13 mouse cellular contexts compared by ENCODE assay signal in genomic region chr9:91386502-91386890, GRCm38 (mm10). TPM values are rescaled to one million over a fixed set of nuclear protein-coding genes. Genes with fewer than 3 reads are reported as not detected.
DNase-seq lines count a peak whose midpoint lies in the region; ATAC-seq lines count a peak whose summit lies in the region.
"Had no signal": no experiment of that assay in that cellular context is flagged by ENCODE, and none has a peak within 500 bp of the region (broad histone marks: within the 10 kb centered on the region; RNA-seq: fewer than 3 reads in every experiment).

No protein-coding gene starts in this region.

- H3K9me3 ChIP-seq in hindbrain, embryonic 10.5 days: no peaks in the 10 kb centered on the region
- no peaks in the 10 kb centered on the region for H3K9me3 ChIP-seq in midbrain, embryonic 14.5 days (ENCODE audit: control insufficient read depth, low read length)
- H3K9me3 ChIP-seq: liver, embryonic 13.5 days had no signal

- 1% methylated on average over 17 of the region's 17 CpGs for WGBS in hindbrain, embryonic 10.5 days
- WGBS in midbrain, embryonic 14.5 days: 2% methylated on average over 17 of the region's 17 CpGs

- peak overlapping the region; percentile 98 for H3K27ac ChIP-seq in hindbrain, embryonic 10.5 days
- H3K27ac ChIP-seq in midbrain, embryonic 14.5 days (replicated peaks; ENCODE audit: low read depth, low read length): peak overlapping the region; percentile 71
- H3K27ac ChIP-seq: liver, embryonic 13.5 days had no signal

- peaks cover 100% of the 10 kb centered on the region for H3K27me3 ChIP-seq in hindbrain, embryonic 10.5 days (ENCODE audit: insufficient read depth, poor library complexity, severe bottlenecking)
- H3K27me3 ChIP-seq in midbrain, embryonic 14.5 days (ENCODE audit: control insufficient read depth, insufficient read depth, low read length): peaks cover 74% of the 10 kb centered on the region

- H3K4me2 ChIP-seq in midbrain, embryonic 14.5 days (ENCODE audit: low read length): peak overlapping the region; percentile 33
- H3K4me2 ChIP-seq: liver, embryonic 13.5 days had no signal

- peaks cover 62% of the 10 kb centered on the region for H3K4me1 ChIP-seq in hindbrain, embryonic 10.5 days (replicated peaks)
- no peaks in the 10 kb centered on the region for H3K4me1 ChIP-seq in midbrain, embryonic 14.5 days (ENCODE audit: control insufficient read depth, insufficient read depth, low read length)
- H3K4me1 ChIP-seq: liver, embryonic 13.5 days had no signal

- ATAC-seq in midbrain, embryonic 14.5 days (ENCODE audit: low FRiP score, low TSS enrichment): 0 out of 2 replicates have a peak, but pooled peaks have one; percentile 19

- H3K9ac ChIP-seq in midbrain, embryonic 14.5 days (replicated peaks; ENCODE audit: low read length): no peak overlapping the region
- H3K9ac ChIP-seq: liver, embryonic 13.5 days had no signal

- intact Hi-C loops in left cerebral cortex, postnatal 36 days (cut with DNase I): no loop called here

- peak; percentile 43 for DNase-seq in cerebellum, adult 8-10 months
- peak; percentile 74 to 77 for DNase-seq in cerebellum, postnatal 14 days
- peak; percentile 64 for DNase-seq in hindbrain, embryonic 10.5 days (ENCODE audit: low spot score)
- peak; percentile 80 for DNase-seq in midbrain, embryonic 14.5 days
- DNase-seq in adipocyte (ENCODE audit: low spot score): no peak
- no peak for DNase-seq in adrenal gland, adult (ENCODE audit: inconsistent age in 2 of 2, low spot score in 1 of 2)
- no peak for DNase-seq in left cerebral cortex, postnatal 36 days (ENCODE audit: low spot score in 2 of 2)
- DNase-seq: adrenal gland, adult 2 months; liver, embryonic 13.5 days; spleen, adult 18-20 months had no signal

- peak overlapping the region; percentile 67 for H3K4me3 ChIP-seq in hindbrain, embryonic 10.5 days
- no peak overlapping the region for H3K4me3 ChIP-seq in midbrain, embryonic 14.5 days (replicated peaks; ENCODE audit: low read depth, low read length)
- H3K4me3 ChIP-seq: liver, embryonic 13.5 days had no signal

- H3K36me3 ChIP-seq in hindbrain, embryonic 10.5 days: no peaks in the 10 kb centered on the region
- no peaks in the 10 kb centered on the region for H3K36me3 ChIP-seq in midbrain, embryonic 14.5 days (ENCODE audit: control insufficient read depth, insufficient read depth, low read length)
- H3K36me3 ChIP-seq: liver, embryonic 13.5 days had no signal

RNA-seq across cellular contexts. Expression of gene Zic1, which starts 20.9 kb away (rescaled TPM):
- polyA plus RNA-seq in hindbrain, embryonic 10.5 days (2016; fragmentation: Nextera tagmentation; extraction: Ambion mirVana): 6.9 and 8.1 TPM in 2 replicates
- 17.8 and 18.5 TPM in 2 replicates for polyA plus RNA-seq in midbrain, embryonic 14.5 days (2014; fragmentation: Nextera tagmentation; extraction: Ambion mirVana)
- total RNA-seq in left cerebral cortex, postnatal 36 days (2021): 10 to 100 TPM in 1 of 2 experiments, 1 to 10 TPM in 1; 7.2 to 15.3 TPM
- total RNA-seq: adrenal gland, adult 2 months had no signal
- polyA plus RNA-seq: gonadal fat pad, adult 2 months; large intestine, adult 2 months had no signal

RNA-seq across cellular contexts. Expression of gene Zic4, which starts 24.3 kb away (rescaled TPM):
- 16.9 and 19.8 TPM in 2 replicates for polyA plus RNA-seq in hindbrain, embryonic 10.5 days (2016; fragmentation: Nextera tagmentation; extraction: Ambion mirVana)
- polyA plus RNA-seq in midbrain, embryonic 14.5 days (2014; fragmentation: Nextera tagmentation; extraction: Ambion mirVana): 32.4 and 49.1 TPM in 2 replicates
- total RNA-seq in left cerebral cortex, postnatal 36 days (2021): 1 to 10 TPM; 2.8 to 4.7 TPM
- total RNA-seq: adrenal gland, adult 2 months; ES-E14 had no signal
- polyA plus RNA-seq: adrenal gland, adult 2 months; gonadal fat pad, adult 2 months; large intestine, adult 2 months; liver, embryonic 13.5 days had no signal

Comparison
In these comparisons a context has a peak if more than half of its experiments do, and no peak if none do; other contexts are left out.
1. DNase-seq: peak in cerebellum, adult 8-10 months (single experiment), cerebellum, postnatal 14 days (2 of 2), hindbrain, embryonic 10.5 days (single experiment) and midbrain, embryonic 14.5 days (single experiment); none in adipocyte (single experiment), adrenal gland, adult (0 of 2) and left cerebral cortex, postnatal 36 days (0 of 2).